Mouse (Mus musculus) embryonic facial prominence, embryonic 11.5 days (tissue): Measurements from ENCODE around the gene Ret. TPM values are rescaled to one million over a fixed set of nuclear protein-coding genes. Genes with fewer than 3 reads are reported as not detected.

Source experiments
- ATAC-seq: fragments of 200-750 bp; cut with Nextera tagmentation; replicated peaks from 2 replicates; pipeline ENCODE4 v1.8.0; 2017; ENCODE audit warnings: low read depth; ENCODE audit not compliant: insufficient number of reproducible peaks, low FRiP score, low TSS enrichment
- DNase-seq: peaks from one replicate; pipeline ENCODE4 v3.0.0-alpha.2; 2015; ENCODE audit warnings: low spot score
- H3K27ac ChIP-seq: fragments of 300-500 bp; sonication (generic); replicated peaks from 2 replicates; pipeline ENCODE4 v1.5.1; 2014; ENCODE audit warnings: mild to moderate bottlenecking, low read depth, low read length, control low read depth
- H3K27me3 ChIP-seq: fragments of 300-500 bp; sonication (generic); 2 replicates; pipeline ENCODE4 v1.6.1; 2014; ENCODE audit warnings: mild to moderate bottlenecking, low read length, moderate library complexity, mixed read lengths; ENCODE audit not compliant: control insufficient read depth, insufficient read depth
- H3K36me3 ChIP-seq: fragments of 300-500 bp; sonication (generic); replicated peaks from 2 replicates; pipeline ENCODE4 v1.6.1; 2014; ENCODE audit warnings: low read depth, mild to moderate bottlenecking, low read length, moderate library complexity, mixed read lengths; ENCODE audit not compliant: control insufficient read depth, insufficient read depth
- H3K4me1 ChIP-seq: fragments of 300-500 bp; sonication (generic); 2 replicates; pipeline ENCODE4 v1.6.1; 2014; ENCODE audit warnings: low read length, mixed read lengths; ENCODE audit not compliant: control insufficient read depth, insufficient read depth
- H3K4me2 ChIP-seq: fragments of 300-500 bp; sonication (generic); 2 replicates; pipeline ENCODE4 v1.6.1; 2014; ENCODE audit warnings: low read depth, mild to moderate bottlenecking, control low read depth, low read length, moderate library complexity
- H3K4me3 ChIP-seq: fragments of 300-500 bp; sonication (generic); 2 replicates; pipeline ENCODE4 v1.5.1; 2014; ENCODE audit warnings: low read depth, low read length, control low read depth
- H3K9ac ChIP-seq: fragments of 300-500 bp; sonication (generic); replicated peaks from 2 replicates; pipeline ENCODE4 v1.6.1; 2014; ENCODE audit warnings: mild to moderate bottlenecking, control low read depth, low read length
- H3K9me3 ChIP-seq: fragments of 300-500 bp; sonication (generic); replicated peaks from 2 replicates; pipeline ENCODE4 v1.6.1; 2016; ENCODE audit warnings: mild to moderate bottlenecking, low read length, inconsistent platforms, mixed read lengths; ENCODE audit not compliant: control insufficient read depth
- WGBS: fragments of 180-500 bp; shearing (Covaris S2); extraction: QIAGEN DNeasy Blood & Tissue Kit; methylation state at CpG from one replicate; pipeline ENCODE4 v1.1.7; 2014; 5-methylcytosine and 5-hydroxymethylcytosine counted together
- polyA plus RNA-seq: library from polyadenylated mRNA; unstranded; fragments of >200 nt; fragmentation: Nextera tagmentation; extraction: Ambion mirVana; gene quantifications from 2 replicates; pipeline ENCODE4 v1.2.1, GENCODE M21; 2014

The Ret gene
- polyA plus RNA-seq, 1 experiment from 2014 or later = 1.6 TPM

DNA sequence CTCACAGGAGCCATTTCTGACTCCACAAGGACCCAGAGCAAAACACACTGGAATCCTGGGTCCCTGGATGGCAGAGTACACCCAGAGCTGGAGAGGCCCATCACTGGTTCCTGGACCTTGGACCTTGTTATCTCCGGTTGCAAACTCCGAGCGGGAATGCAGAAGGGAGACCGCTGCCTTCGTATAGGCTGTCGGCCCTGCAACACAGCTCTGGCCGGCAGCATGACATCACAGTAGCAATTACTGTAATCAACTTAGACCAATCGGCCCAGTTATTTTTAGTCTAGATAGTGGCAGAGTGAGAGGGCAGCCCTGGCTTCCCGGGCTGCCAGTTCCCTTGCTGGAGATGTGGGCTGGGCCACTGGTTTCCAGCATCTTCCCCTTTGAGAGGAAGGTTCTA, 8.9 kb downstream of the Ret start:
- no peaks in the 10 kb centered on the region for H3K27me3 ChIP-seq
- no peak overlapping the region for H3K27ac ChIP-seq
- ATAC-seq (no peak), DNase-seq (no peak)
- no peak overlapping the region for H3K9ac ChIP-seq
- no peaks in the 10 kb centered on the region for H3K4me1 ChIP-seq
- no peak overlapping the region for H3K4me3 ChIP-seq
- WGBS = 82% methylated on average over 9 of the region's 9 CpGs
- no peak overlapping the region for H3K4me2 ChIP-seq
- no peaks in the 10 kb centered on the region for H3K9me3 ChIP-seq
- H3K36me3 ChIP-seq = no peaks in the 10 kb centered on the region

DNA sequence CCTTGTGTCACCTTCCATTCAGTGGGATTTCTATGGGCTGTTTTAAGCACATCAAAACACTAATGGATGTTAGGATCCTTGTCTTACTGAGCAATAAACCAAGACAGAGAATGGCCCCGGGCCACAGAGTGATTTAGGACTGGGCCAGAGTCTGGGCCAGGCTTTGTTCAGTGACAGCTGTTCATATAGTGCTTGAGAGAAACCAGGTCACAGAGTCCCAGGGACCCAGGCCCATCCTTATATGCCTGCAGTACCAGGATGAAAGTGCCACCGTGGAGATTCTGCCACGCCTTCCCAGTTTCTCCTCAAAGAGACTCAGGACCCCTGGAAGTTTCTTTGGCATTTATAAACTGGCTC, 10.3 kb downstream of the Ret start:
- Histone ChIP-seq H3K9ac (no peak overlapping the region), H3K27me3 (no peaks in the 10 kb centered on the region), H3K9me3 (no peaks in the 10 kb centered on the region), H3K36me3 (no peaks in the 10 kb centered on the region), H3K4me3 (no peak overlapping the region), H3K4me1 (no peaks in the 10 kb centered on the region), H3K27ac (no peak overlapping the region), H3K4me2 (no peak overlapping the region)
- DNase-seq (no peak), ATAC-seq (no peak)
- WGBS = 77% methylated on average over 3 of the region's 3 CpGs

DNA sequence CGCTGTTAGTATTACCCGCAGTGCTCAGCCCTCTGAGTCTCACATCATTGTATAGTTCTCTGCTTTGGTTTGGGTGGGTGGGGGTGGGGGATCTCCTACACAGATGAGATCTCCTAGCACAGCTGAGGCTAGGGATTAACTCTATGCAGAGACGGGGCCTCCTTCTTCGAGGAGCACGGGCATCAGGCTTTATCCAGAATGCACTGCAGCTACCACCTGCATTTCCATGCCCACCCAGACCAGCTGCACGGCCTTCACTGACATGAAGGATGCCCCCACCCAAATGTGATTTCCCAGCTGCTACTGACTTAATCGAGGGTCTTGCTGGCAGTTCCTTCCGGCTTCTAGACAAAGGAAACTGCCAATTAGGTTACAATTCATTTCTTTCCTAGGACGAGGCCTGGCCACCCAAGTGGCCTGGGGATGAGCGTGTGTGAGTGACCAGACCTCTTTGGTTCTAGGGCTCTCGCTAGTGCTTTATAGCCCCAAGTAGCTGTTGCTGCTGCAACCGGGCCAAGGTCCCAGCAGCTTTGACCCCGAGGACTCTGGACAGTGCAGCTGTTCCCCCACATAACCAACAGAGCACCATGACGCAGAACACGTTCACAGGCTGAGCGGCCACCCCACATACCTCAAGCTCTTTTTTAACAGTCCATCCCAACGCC, 10.8 kb downstream of the Ret start:
- no peaks in the 10 kb centered on the region for H3K4me1 ChIP-seq
- H3K9ac ChIP-seq = no peak overlapping the region
- no peak overlapping the region for H3K4me2 ChIP-seq
- 66% methylated on average over 17 of the region's 17 CpGs for WGBS
- DNase-seq (no peak), ATAC-seq (no peak)
- no peak overlapping the region for H3K27ac ChIP-seq
- no peak overlapping the region for H3K4me3 ChIP-seq
- H3K36me3 ChIP-seq = no peaks in the 10 kb centered on the region
- no peaks in the 10 kb centered on the region for H3K27me3 ChIP-seq
- H3K9me3 ChIP-seq = no peaks in the 10 kb centered on the region

DNA sequence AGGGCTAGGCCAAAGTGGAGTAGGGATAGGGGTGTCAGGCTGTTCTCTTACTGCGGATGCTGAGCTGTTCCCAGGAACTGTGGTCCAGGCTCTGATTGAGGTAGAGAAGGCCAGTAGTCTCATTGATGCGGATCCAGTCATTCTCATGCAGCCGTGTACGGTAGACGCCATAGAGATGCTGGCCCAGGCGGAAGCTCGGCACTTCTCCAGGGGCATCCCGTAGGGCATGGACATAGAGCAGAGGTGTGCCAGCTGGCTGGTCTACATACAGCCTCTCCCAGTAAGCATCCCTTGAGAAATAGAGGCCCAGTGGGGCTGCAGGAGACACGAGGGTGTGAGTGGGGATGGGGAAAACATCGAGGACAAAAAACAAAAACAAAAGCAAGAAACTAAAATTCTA, 13.4 kb downstream of the Ret start:
- H3K4me2 ChIP-seq = no peak overlapping the region
- no peaks in the 10 kb centered on the region for H3K36me3 ChIP-seq
- H3K27ac ChIP-seq = no peak overlapping the region
- no peaks in the 10 kb centered on the region for H3K9me3 ChIP-seq
- WGBS = 87% methylated on average over 10 of the region's 10 CpGs
- ATAC-seq (no peak), DNase-seq (no peak)
- H3K4me3 ChIP-seq = no peak overlapping the region
- H3K9ac ChIP-seq = no peak overlapping the region
- no peaks in the 10 kb centered on the region for H3K27me3 ChIP-seq
- no peaks in the 10 kb centered on the region for H3K4me1 ChIP-seq

DNA sequence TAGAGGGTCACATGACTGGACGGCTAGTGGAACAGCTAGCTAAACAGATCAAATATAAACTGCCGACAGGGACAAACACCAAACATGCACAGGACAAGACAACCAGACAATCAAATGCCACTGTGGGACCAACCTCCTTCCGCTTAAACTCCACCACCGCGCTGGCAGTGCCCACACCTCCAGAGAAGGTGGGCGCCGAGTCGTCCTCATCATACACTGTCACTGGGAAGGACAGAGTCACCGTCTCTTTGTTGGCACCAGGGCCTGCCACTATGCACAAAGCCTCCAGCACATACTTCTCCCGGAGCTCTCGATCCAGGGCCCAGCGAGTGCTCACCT, 17.5 kb downstream of the Ret start:
- DNase-seq (no peak), ATAC-seq (0 out of 2 replicates have a peak, but pooled peaks have one; percentile 4)
- Histone ChIP-seq H3K9ac (no peak overlapping the region), H3K27ac (no peak overlapping the region), H3K4me1 (no peaks in the 10 kb centered on the region), H3K4me3 (no peak overlapping the region), H3K9me3 (no peaks in the 10 kb centered on the region), H3K36me3 (no peaks in the 10 kb centered on the region), H3K27me3 (no peaks in the 10 kb centered on the region), H3K4me2 (no peak overlapping the region)
- 82% methylated on average over 12 of the region's 12 CpGs for WGBS

DNA sequence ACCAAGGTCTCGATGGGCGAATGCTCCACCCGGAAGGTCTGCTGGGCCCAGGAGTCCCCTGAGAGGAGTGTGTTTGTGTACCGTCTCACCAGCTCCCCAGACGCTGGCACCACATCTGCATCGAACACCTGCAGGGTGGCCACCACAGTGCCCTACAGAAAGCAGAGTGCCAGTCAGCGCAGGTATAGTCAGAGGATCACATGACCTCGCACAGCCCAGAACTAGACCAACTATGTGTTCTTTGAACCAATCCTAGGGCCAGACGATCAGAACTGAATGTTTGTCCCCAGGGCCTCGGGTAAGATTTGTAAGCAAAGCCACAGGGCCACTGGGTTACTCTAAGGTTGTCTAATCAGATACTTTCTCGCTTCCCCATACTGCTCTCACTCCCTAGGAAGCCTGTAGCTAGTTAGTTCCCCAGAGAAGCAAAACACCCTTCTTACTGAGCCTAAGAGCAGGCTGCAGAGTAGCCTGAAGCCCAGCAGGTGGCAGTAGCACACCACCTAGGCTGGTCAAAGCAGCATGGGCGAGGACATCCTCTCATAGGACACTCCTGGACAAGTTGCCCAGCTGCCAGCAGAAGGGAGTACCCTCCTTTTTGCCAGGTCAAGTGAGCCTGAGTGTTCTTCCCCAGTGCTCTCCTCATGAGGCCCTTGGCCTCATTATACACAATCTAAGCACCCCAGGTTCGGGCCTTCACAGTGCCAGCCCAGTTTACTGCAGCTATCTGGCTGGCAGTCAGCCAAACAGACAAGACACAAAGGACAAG, 18.0 kb downstream of the Ret start:
- WGBS = 61% methylated on average over 13 of the region's 13 CpGs
- peak; percentile 67 for ATAC-seq

DNA sequence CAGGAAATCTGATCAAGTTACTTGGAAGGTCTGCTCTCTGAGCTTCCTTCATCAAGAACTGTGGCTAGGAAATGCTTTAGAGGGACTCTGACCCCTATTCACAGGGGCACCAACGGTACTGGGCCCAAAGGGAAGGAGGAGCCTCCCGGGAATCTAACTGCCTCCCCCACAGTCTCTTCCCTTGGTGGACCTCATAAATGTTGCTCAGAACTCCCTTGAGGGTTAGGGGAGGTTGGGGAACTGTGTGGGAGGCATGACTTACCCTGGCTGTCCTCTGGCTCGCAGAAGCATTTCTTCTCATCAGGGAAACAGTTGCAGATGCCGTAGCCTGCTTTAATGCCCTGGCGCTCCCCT, 23.6 kb downstream of the Ret start:
- no peak for DNase-seq
- Histone ChIP-seq H3K4me3 (no peak overlapping the region), H3K4me1 (no peaks in the 10 kb centered on the region), H3K36me3 (no peaks in the 10 kb centered on the region), H3K4me2 (no peak overlapping the region), H3K27me3 (no peaks in the 10 kb centered on the region), H3K9ac (no peak overlapping the region), H3K27ac (no peak overlapping the region), H3K9me3 (no peaks in the 10 kb centered on the region)
- WGBS = 84% methylated on average over 5 of the region's 5 CpGs
- no peak for ATAC-seq

More for the DNA sequence above, 18.0 kb downstream of the Ret start:
- Histone ChIP-seq H3K9ac (no peak overlapping the region), H3K4me3 (no peak overlapping the region), H3K4me2 (no peak overlapping the region), H3K4me1 (no peaks in the 10 kb centered on the region), H3K27ac (no peak overlapping the region), H3K9me3 (no peaks in the 10 kb centered on the region), H3K27me3 (no peaks in the 10 kb centered on the region), H3K36me3 (no peaks in the 10 kb centered on the region)
- peak; percentile 83 for DNase-seq

DNA sequence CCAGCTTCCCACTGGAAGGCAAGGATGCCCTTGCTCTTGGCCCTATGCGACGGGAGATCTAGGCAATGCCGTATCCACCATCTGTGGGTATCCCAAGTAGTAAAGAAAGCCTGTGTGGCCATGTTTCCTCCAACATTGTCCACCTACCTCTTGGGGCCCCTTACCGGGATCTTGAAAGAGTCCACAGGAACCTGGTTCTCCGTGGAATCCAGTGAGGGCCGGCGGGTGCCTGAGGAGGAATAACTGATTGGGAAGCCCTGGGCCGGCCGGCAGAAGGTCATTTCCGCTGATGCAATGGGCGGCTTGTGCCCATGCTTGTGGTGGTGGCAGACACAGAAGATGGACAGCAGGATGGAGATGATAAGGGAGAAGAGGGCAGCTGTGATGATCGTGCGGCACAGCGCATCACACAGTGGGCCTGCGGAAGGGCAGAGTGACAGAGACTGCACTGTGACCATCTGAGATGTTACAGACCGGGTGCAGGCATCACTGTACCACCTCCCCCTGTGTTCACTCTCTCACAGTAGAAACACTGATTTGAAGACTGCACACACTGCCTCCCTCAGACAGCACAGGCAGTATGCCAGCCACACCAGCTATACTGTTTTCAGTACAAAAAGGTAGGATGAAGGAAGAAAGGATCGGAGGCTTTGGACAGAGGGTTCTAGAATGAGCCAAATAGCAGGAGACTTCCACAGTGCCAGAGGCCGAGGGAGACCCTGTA, 24.1 kb downstream of the Ret start:
- ATAC-seq = no peak
- WGBS = 91% methylated on average over 18 of the region's 18 CpGs

More for the DNA sequence above, 24.1 kb downstream of the Ret start:
- H3K4me2 ChIP-seq = no peak overlapping the region
- no peak overlapping the region for H3K27ac ChIP-seq
- H3K4me3 ChIP-seq = no peak overlapping the region
- no peaks in the 10 kb centered on the region for H3K9me3 ChIP-seq
- no peak for DNase-seq
- H3K36me3 ChIP-seq = no peaks in the 10 kb centered on the region
- H3K27me3 ChIP-seq = no peaks in the 10 kb centered on the region
- H3K4me1 ChIP-seq = no peaks in the 10 kb centered on the region
- H3K9ac ChIP-seq = no peak overlapping the region
